Mouse (Mus musculus) liver, adult (tissue): ENCODE measurements at regions not wholly inside any gene's neighbourhood (a gene's known extent, or its start where the extent isn't known, plus 50 kb on each side); places are given as distances from the start of the nearest gene placed in this dataset.

Source experiments
- GATA4 ChIP-seq: IDR thresholded peaks from 2 replicates; pipeline ENCODE4 v1.6.1; 2014; ENCODE audit warnings: mild to moderate bottlenecking, low read length; ENCODE audit not compliant: insufficient replicate concordance

GRCm38 (mm10) chr13:75461273-75461672 is 245.3 kb upstream of the Ell2 start:
- no peak for TF ChIP-seq GATA4

- TF ChIP-seq GATA4, result no peak
Measured at GRCm38 (mm10) chr13:75467225-75467624, 239.3 kb upstream of the Ell2 start.

- no peak for TF ChIP-seq GATA4
Measured at GRCm38 (mm10) chr13:75475828-75476597, 230.5 kb upstream of the Ell2 start.

GRCm38 (mm10) chr13:75501530-75501929 is 205.0 kb upstream of the Ell2 start:
- no peak for TF ChIP-seq GATA4

- no peak for TF ChIP-seq GATA4
Measured at GRCm38 (mm10) chr13:75503394-75503793, 203.2 kb upstream of the Ell2 start.

- no peak for TF ChIP-seq GATA4
Measured at GRCm38 (mm10) chr13:75514315-75515020, 192.1 kb upstream of the Ell2 start.

GRCm38 (mm10) chr13:75523293-75524278 is 183.0 kb upstream of the Ell2 start:
- TF ChIP-seq GATA4, result no peak

GRCm38 (mm10) chr13:75524481-75524880 is 182.1 kb upstream of the Ell2 start:
- TF ChIP-seq GATA4, result no peak

GRCm38 (mm10) chr13:75531566-75531965 is 175.0 kb upstream of the Ell2 start:
- no peak for TF ChIP-seq GATA4

- TF ChIP-seq GATA4, result no peak
Measured at GRCm38 (mm10) chr13:75541446-75541845, 165.1 kb upstream of the Ell2 start.

GRCm38 (mm10) chr13:75542253-75542945 is 164.2 kb upstream of the Ell2 start:
- no peak for TF ChIP-seq GATA4

- TF ChIP-seq GATA4, result no peak
Measured at GRCm38 (mm10) chr13:75542946-75543327, 163.6 kb upstream of the Ell2 start.

GRCm38 (mm10) chr13:75543595-75543994 is 163.0 kb upstream of the Ell2 start:
- no peak for TF ChIP-seq GATA4

GRCm38 (mm10) chr13:75544728-75545127 is 161.8 kb upstream of the Ell2 start:
- no peak for TF ChIP-seq GATA4

GRCm38 (mm10) chr13:75547791-75548190 is 158.8 kb upstream of the Ell2 start:
- no peak for TF ChIP-seq GATA4

- no peak for TF ChIP-seq GATA4
Measured at GRCm38 (mm10) chr13:75578971-75579370, 127.6 kb upstream of the Ell2 start.
